Mouse (Mus musculus) intestine, embryonic 15.5 days (tissue): ENCODE results near the gene Itga4. TPM values are rescaled to one million over a fixed set of nuclear protein-coding genes. Genes with fewer than 3 reads are reported as not detected.

Experiments
- ATAC-seq: fragments of 200-750 bp; cut with Nextera tagmentation; 2 replicates; pipeline ENCODE4 v1.8.0; 2017; ENCODE audit warnings: moderate TSS enrichment, moderate library complexity
- H3K27ac ChIP-seq: fragments of 300-500 bp; sonication (generic); 2 replicates; pipeline ENCODE4 v1.5.1; 2015; ENCODE audit warnings: mild to moderate bottlenecking, inconsistent platforms
- H3K27me3 ChIP-seq: fragments of 300-500 bp; sonication (generic); replicated peaks from 2 replicates; pipeline ENCODE4 v1.6.1; 2015; ENCODE audit warnings: inconsistent platforms
- H3K36me3 ChIP-seq: fragments of 300-500 bp; sonication (generic); 2 replicates; pipeline ENCODE4 v1.6.1; 2015; ENCODE audit warnings: inconsistent platforms
- H3K4me1 ChIP-seq: fragments of 300-500 bp; sonication (generic); replicated peaks from 2 replicates; pipeline ENCODE4 v1.6.1; 2015; ENCODE audit warnings: inconsistent platforms
- H3K4me2 ChIP-seq: fragments of 300-500 bp; sonication (generic); replicated peaks from 2 replicates; pipeline ENCODE4 v1.6.1; 2015; ENCODE audit warnings: mild to moderate bottlenecking, inconsistent platforms
- H3K4me3 ChIP-seq: fragments of 300-500 bp; sonication (generic); replicated peaks from 2 replicates; pipeline ENCODE4 v1.5.1; 2015; ENCODE audit warnings: inconsistent platforms
- H3K9ac ChIP-seq: fragments of 300-500 bp; sonication (generic); 2 replicates; pipeline ENCODE4 v1.6.1; 2015; ENCODE audit warnings: inconsistent platforms
- H3K9me3 ChIP-seq: fragments of 300-500 bp; sonication (generic); 2 replicates; pipeline ENCODE4 v1.6.1; 2016; ENCODE audit warnings: inconsistent platforms
- WGBS: fragments of 180-500 bp; shearing (Covaris S2); methylation state at CpG from one replicate; pipeline ENCODE4 v1.1.7; 2015; 5-methylcytosine and 5-hydroxymethylcytosine counted together
- polyA plus RNA-seq: library from polyadenylated mRNA; unstranded; fragments of >200 nt; fragmentation: Nextera tagmentation; extraction: Ambion mirVana; gene quantifications from 2 replicates; pipeline ENCODE4 v1.2.1, GENCODE M21; 2015

The Itga4 gene
- polyA plus RNA-seq, 1 experiment from 2014 or later: 3.8 TPM

DNA sequence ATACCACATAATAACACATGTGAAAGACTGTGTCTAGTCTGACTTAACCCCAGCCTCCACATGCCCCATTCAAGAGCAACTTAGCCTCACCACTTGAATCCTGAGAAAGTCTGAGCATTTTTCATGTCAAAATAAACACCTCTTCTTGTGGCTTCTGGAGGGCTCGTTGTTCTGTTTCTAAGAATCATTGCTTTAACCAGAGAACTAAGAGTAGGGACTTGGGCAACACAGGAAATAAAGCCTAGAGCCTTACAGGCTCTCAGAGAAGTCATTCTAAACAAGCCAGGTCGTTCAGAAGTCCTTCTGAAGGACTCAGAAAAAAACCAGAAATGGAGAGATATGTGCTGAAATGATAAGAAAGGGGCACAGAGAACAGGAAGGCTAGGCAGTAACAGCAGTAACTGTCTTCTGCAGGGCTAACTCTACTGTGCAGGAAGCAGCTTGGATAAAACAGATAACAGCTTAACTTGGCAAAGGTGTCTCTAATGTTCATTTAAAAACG is 14.9 kb downstream of the Itga4 start:
- Histone ChIP-seq H3K9me3 (no peaks in the 10 kb centered on the region), H3K4me1 (no peaks in the 10 kb centered on the region), H3K27me3 (no peaks in the 10 kb centered on the region), H3K4me3 (no peak overlapping the region), H3K36me3 (no peaks in the 10 kb centered on the region), H3K4me2 (no peak overlapping the region), H3K9ac (no peak overlapping the region), H3K27ac (no peak overlapping the region)
- 33% methylated on average over 3 of the region's 3 CpGs for WGBS
- ATAC-seq: no peak; the same call in 1 of the 2 replicates

DNA sequence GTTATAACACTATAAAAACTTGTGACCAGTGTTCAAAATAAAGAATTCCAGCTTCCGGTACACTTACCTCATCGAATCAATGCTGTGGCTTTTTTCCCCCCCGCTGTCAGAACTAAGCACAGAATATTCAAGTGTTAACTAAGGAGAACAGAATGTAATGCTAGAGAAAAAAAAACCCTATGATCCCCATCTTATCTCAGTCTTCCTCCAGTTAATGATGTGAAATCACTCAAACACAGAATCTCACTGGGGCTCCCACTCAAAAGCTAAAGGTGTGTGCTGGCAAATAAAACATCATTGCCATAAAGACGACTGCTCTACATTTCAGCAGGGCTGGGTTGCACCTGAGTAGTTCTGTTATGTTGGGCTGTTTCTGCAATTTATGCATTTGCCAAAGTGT is 16.6 kb downstream of the Itga4 start:
- H3K9ac ChIP-seq: no peak overlapping the region
- H3K4me2 ChIP-seq: no peak overlapping the region
- no peaks in the 10 kb centered on the region for H3K36me3 ChIP-seq
- no peak for ATAC-seq
- no peaks in the 10 kb centered on the region for H3K4me1 ChIP-seq
- H3K9me3 ChIP-seq: no peaks in the 10 kb centered on the region
- 88% methylated on average over 4 of the region's 4 CpGs for WGBS
- H3K27ac ChIP-seq: no peak overlapping the region
- H3K27me3 ChIP-seq: no peaks in the 10 kb centered on the region
- H3K4me3 ChIP-seq: no peak overlapping the region

DNA sequence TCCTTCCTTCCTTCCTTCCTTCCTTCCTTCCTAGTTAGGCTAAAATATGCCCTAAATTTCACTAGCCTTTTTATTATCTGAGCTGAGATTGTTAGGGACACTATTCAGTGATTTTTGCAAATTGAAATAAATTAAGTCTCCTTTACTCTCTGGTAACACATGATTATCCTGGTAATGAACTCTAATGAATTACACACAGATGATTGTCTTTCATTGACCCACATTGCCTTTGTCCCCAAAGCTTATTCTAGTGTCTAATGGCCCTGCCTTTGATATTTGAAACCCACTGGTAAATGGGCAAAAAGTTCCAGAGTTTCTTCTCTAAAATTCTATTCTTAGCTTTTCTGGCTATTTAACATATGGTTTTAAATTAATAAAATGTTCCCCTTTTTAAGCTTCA is 23.4 kb downstream of the Itga4 start:
- H3K36me3 ChIP-seq: no peaks in the 10 kb centered on the region
- no peak overlapping the region for H3K4me3 ChIP-seq
- ATAC-seq: no peak
- no peaks in the 10 kb centered on the region for H3K9me3 ChIP-seq
- H3K27me3 ChIP-seq: no peaks in the 10 kb centered on the region
- H3K27ac ChIP-seq: no peak overlapping the region
- H3K4me1 ChIP-seq: no peaks in the 10 kb centered on the region
- H3K4me2 ChIP-seq: no peak overlapping the region
- H3K9ac ChIP-seq: no peak overlapping the region

DNA sequence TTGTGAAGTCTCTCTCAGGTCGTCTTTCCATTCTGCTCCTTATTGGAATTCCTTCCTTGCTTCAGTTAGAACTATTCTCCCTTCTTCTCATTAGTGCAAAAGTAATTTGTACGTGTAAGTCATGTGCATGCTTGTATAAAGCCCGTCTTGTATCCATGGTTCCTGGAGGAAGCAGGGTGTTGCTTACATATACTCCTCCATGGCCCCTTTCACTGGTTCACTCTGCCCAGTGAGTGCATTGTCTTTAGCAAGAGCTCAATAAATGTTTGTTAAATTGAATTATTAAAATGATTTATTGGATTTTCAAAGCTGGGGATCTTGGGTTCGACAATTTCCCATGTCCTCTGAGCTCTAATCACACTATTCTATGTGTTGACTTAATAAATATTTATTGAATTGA is 29.0 kb downstream of the Itga4 start:
- no peaks in the 10 kb centered on the region for H3K36me3 ChIP-seq
- no peak overlapping the region for H3K4me2 ChIP-seq
- 80% methylated on average over 4 of the region's 4 CpGs for WGBS
- no peaks in the 10 kb centered on the region for H3K4me1 ChIP-seq
- no peak overlapping the region for H3K4me3 ChIP-seq
- H3K27me3 ChIP-seq: no peaks in the 10 kb centered on the region
- no peak overlapping the region for H3K27ac ChIP-seq
- ATAC-seq: no peak
- no peaks in the 10 kb centered on the region for H3K9me3 ChIP-seq
- no peak overlapping the region for H3K9ac ChIP-seq

DNA sequence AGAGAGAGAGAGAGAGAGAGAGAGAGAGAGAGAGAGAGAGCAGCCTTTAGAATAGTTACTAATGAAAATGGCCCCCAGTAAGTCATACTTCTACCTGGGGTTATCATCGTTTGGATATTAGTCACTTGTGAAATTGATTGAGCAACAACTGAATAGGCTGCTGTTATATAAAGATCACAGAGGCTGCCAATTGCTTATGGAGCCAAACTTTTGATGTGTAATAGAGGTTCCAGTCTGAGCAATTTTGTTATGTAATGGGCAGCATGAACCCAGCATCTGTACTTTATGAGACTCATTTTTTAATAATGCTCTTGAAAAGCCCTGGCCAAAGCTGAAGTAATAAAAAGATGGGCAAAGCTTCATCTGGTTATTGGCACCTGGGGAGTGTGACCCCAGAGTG is 34.9 kb downstream of the Itga4 start:
- ATAC-seq: no peak
- no peaks in the 10 kb centered on the region for H3K9me3 ChIP-seq
- no peaks in the 10 kb centered on the region for H3K4me1 ChIP-seq
- H3K36me3 ChIP-seq: no peaks in the 10 kb centered on the region
- no peak overlapping the region for H3K4me3 ChIP-seq
- no peak overlapping the region for H3K9ac ChIP-seq
- no peak overlapping the region for H3K27ac ChIP-seq
- H3K4me2 ChIP-seq: no peak overlapping the region
- 77% methylated on average over 1 of the region's 1 CpGs for WGBS
- no peaks in the 10 kb centered on the region for H3K27me3 ChIP-seq

DNA sequence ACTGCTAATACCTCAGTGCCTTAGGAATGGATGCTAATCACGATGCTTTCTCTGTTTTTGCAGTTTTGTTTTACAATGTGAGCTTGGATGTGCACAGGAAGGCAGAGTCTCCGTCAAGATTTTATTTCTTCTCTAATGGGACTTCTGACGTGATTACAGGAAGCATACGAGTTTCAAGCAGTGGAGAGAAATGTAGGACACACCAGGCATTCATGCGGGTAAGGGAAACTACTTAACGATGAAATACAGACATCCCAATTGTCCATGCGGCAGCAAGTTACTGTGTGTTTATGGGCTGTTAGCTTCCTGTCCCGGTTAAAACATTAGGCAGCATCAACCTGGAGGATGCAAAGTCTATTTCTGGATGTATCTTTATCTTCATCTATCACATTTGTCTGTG is 36.7 kb downstream of the Itga4 start:
- Histone ChIP-seq H3K27ac (no peak overlapping the region), H3K36me3 (no peaks in the 10 kb centered on the region), H3K4me2 (no peak overlapping the region), H3K9me3 (no peaks in the 10 kb centered on the region), H3K4me3 (no peak overlapping the region), H3K27me3 (no peaks in the 10 kb centered on the region), H3K9ac (no peak overlapping the region), H3K4me1 (no peaks in the 10 kb centered on the region)
- WGBS: 68% methylated on average over 8 of the region's 8 CpGs
- ATAC-seq: no peak

DNA sequence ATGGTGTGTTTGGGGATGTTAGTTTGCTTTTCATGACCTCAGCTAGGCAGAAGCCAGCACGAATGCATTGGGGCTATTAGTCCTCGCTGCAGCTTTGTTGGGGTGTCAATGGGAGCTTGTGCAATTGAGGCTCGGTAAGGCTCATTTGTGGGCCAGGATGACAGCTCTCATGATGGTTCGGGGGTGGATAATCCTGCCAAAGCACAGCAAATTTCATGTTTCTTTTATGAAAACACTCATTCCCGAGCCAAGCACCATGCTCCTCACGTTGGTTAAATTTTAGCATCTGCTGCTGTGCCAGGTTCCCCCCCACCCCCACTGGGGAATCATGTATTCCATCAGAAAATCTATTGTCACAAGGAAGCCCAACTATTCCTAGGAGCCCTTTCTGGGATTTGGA is 37.2 kb downstream of the Itga4 start:
- H3K9me3 ChIP-seq: no peaks in the 10 kb centered on the region
- no peaks in the 10 kb centered on the region for H3K36me3 ChIP-seq
- H3K27me3 ChIP-seq: no peaks in the 10 kb centered on the region
- ATAC-seq: no peak
- H3K9ac ChIP-seq: no peak overlapping the region
- H3K4me2 ChIP-seq: no peak overlapping the region
- 85% methylated on average over 6 of the region's 6 CpGs for WGBS
- no peak overlapping the region for H3K27ac ChIP-seq
- no peaks in the 10 kb centered on the region for H3K4me1 ChIP-seq
- no peak overlapping the region for H3K4me3 ChIP-seq

DNA sequence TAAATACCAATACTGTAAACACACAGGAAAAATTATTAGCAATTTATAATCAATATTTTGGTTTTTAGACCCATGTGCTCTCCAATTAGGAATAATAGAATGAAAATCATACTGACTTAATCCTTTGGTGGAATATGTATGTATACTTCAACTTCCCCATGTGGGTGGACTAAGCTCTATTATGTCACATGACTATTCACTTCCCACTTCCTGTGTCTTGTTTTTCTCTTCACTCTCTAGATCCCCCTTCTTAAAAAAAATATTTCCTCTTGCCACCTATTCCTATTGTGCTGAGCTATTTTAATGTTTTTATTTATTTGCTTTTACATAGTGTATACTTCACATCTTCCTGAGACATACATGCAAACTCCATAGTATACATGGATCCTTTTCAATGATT is 47.2 kb downstream of the Itga4 start:
- H3K4me1 ChIP-seq: no peaks in the 10 kb centered on the region
- H3K27ac ChIP-seq: no peak overlapping the region
- no peak overlapping the region for H3K4me2 ChIP-seq
- no peaks in the 10 kb centered on the region for H3K27me3 ChIP-seq
- no peak overlapping the region for H3K9ac ChIP-seq
- no peaks in the 10 kb centered on the region for H3K36me3 ChIP-seq
- no peak for ATAC-seq
- no peak overlapping the region for H3K4me3 ChIP-seq
- H3K9me3 ChIP-seq: no peaks in the 10 kb centered on the region

DNA sequence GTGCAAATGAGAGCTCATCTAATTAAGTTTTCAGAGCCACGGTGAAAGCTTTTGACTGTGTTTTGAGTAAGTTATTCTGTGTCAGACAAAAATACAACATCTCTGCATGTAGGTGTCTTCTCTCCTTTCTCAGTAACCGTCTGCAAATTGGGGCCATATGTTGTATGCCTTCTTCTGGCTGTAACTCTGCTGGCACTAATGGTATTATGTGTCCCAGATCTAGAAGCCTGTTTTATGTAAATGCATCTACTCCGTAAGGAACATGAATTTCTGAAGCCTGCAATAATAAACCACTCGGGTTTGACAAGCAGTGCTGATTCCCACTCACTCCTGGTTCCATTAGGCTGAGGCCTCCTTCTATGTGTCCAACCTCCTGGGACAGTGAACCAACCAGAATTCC is 52.3 kb downstream of the Itga4 start:
- Histone ChIP-seq H3K4me2 (no peak overlapping the region), H3K9ac (no peak overlapping the region), H3K27me3 (no peaks in the 10 kb centered on the region), H3K36me3 (no peaks in the 10 kb centered on the region), H3K4me1 (no peaks in the 10 kb centered on the region), H3K4me3 (no peak overlapping the region), H3K27ac (no peak overlapping the region), H3K9me3 (no peaks in the 10 kb centered on the region)
- WGBS: 81% methylated on average over 4 of the region's 4 CpGs
- no peak for ATAC-seq

DNA sequence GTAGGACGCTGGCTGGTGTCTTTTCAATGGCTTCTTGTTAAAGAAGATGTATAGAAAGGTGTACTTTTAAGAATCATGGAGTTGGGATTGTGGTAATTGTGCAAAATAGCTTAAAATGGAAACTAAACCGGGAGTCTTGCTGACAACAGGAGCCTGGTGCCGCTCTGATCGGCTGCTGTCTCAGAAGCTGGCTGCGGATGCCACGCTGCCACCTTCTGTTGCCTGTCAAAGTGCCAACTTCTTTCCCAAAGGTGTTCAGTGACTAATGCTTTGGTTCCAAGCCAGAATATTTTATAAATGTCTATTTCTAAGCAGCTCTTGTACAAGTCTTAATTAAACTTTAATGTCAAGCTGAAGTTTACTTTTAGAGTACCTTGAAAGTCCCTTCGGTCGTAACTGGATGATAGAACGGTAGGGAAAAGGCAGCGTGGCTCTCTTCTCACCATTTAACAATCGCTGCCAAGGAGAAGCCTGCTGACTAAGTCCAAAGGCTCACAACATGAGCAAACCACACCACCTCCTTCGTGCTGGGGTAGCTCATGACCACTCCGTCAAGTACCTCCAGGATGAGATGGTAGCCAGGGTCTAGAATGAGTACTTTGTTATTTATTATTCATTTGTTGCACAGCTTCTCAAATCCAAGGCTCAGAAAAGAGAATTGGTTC is 54.4 kb downstream of the Itga4 start:
- H3K36me3 ChIP-seq: no peaks in the 10 kb centered on the region
- no peaks in the 10 kb centered on the region for H3K4me1 ChIP-seq
- no peak overlapping the region for H3K9ac ChIP-seq
- H3K27ac ChIP-seq: no peak overlapping the region
- 89% methylated on average over 13 of the region's 13 CpGs for WGBS
- H3K27me3 ChIP-seq: no peaks in the 10 kb centered on the region
- H3K9me3 ChIP-seq: no peaks in the 10 kb centered on the region
- H3K4me2 ChIP-seq: no peak overlapping the region
- no peak for ATAC-seq
- no peak overlapping the region for H3K4me3 ChIP-seq

DNA sequence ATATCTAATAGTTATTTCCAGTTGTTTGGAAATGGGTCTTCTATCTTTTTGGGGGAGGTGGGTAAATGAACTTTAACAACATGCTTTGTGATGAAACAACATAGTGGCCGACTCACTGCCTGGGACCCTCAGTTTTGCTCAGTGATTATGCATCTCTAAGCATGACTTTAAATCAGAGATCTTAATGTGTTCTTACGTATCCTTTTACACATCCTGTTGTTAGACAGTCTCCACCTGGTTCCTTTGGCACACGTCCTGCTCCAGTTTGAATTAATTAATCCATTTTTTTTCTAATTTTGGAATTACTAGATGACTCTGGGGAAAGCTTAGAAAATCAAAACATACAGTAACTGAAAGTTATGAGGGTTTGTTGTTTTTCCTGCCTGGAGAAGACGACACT is 57.3 kb downstream of the Itga4 start:
- H3K4me3 ChIP-seq: no peak overlapping the region
- no peaks in the 10 kb centered on the region for H3K27me3 ChIP-seq
- no peaks in the 10 kb centered on the region for H3K36me3 ChIP-seq
- H3K4me1 ChIP-seq: no peaks in the 10 kb centered on the region
- no peaks in the 10 kb centered on the region for H3K9me3 ChIP-seq
- H3K4me2 ChIP-seq: no peak overlapping the region
- H3K9ac ChIP-seq: no peak overlapping the region
- H3K27ac ChIP-seq: no peak overlapping the region
- no peak for ATAC-seq
- 55% methylated on average over 4 of the region's 4 CpGs for WGBS

DNA sequence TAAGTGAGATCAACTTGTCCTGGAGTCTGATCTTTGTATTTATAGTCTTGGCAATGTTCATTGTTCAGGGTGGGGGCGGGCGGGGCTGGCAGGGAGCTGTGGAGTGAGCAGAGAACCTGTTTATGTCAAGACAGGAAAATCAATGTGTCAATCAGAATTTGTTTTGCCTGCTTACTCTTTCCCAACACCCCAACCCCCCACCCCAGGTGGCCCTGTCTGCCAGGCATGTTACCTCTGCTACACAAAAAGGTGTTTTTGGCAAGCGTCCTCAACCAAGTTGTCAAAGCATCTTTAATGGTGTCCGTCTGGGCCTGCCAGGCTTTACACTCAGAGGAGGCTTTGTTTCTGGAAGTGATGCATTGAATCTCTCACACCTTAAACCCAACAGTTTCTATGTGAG is 59.9 kb downstream of the Itga4 start:
- Histone ChIP-seq H3K4me2 (no peak overlapping the region), H3K27me3 (no peaks in the 10 kb centered on the region), H3K9ac (no peak overlapping the region), H3K27ac (no peak overlapping the region), H3K36me3 (no peaks in the 10 kb centered on the region), H3K4me3 (no peak overlapping the region), H3K9me3 (no peaks in the 10 kb centered on the region), H3K4me1 (no peaks in the 10 kb centered on the region)
- no peak for ATAC-seq
- 93% methylated on average over 4 of the region's 4 CpGs for WGBS

DNA sequence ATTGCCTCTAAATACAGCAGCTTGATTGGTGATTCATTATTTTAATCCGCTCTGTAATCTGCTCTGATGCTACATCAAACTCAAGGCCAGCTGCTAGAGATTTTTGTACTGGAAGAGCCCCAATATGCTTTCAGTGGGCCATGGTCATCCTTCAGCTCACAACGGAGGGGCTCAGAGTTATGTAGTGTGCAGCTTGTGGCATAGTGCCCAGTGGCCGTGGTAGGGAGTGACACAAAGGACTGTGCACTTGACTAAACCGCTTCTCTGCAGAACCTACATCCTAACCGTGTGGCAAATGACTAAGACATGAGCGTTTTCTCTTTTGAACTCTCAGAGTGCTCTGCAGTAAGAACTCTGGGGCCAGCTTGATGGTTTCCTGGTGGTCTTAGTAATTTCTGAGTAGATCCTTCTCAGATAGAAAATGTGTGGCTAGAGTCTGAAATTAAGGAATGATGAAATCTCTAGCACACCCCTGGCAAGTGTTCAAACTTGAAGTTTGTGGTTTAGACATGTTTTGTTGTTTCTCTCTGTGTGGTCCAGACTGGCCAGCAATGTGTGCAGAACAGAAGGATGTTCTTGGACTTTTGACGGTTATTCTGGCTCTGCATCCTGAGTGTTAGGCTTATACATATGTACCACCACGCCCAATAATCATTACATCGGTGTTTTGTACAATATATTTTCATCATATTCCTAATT is 61.1 kb downstream of the Itga4 start:
- ATAC-seq: no peak
- no peak overlapping the region for H3K9ac ChIP-seq
- no peaks in the 10 kb centered on the region for H3K4me1 ChIP-seq
- no peak overlapping the region for H3K27ac ChIP-seq
- H3K4me2 ChIP-seq: no peak overlapping the region
- no peaks in the 10 kb centered on the region for H3K36me3 ChIP-seq
- no peak overlapping the region for H3K4me3 ChIP-seq
- WGBS: 80% methylated on average over 9 of the region's 9 CpGs
- no peaks in the 10 kb centered on the region for H3K9me3 ChIP-seq
- no peaks in the 10 kb centered on the region for H3K27me3 ChIP-seq
